Mouse (Mus musculus) E14TG2a.4 (cell line): ENCODE results near the gene Gm20605.

Source experiments
- CTCF ChIP-seq: conservative IDR thresholded peaks from 2 replicates; pipeline ENCODE4 v1.5.1; 2014; ENCODE audit warnings: low read length
- NANOG ChIP-seq: IDR thresholded peaks from 2 replicates; pipeline ENCODE4 v1.6.1; 2014; ENCODE audit warnings: borderline replicate concordance, low read length, mixed read lengths

DNA sequence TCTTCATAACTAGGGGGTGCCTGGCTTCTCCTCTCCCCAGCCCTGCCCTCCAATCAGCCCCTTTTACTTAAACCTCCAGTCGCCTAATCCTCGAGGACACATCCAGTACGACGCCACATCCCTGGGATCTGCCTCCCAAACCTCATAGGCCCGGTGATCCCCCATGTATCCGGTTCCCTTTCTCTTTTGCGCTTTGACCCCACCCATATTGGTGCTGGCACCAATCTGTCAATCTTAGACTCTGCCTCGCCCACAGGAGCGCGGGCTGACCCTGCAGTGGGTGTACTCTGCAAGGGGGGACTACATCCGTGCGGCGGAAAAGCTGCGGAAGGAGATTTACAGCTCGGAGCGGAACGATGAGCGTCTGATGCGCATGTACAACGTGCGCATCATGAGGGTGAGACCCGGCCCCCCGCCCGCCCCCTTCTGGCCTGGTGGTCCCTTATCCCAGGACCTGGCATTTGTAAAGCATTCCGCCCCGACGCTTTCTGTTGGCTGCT lies 45.3 kb upstream of the Gm20605 start:
- TF ChIP-seq CTCF (no peak), NANOG (no peak)
